Mouse (Mus musculus): Measurements from ENCODE around the gene Itga7.

GRCm38 (mm10) chr10:128919203-128919631 is 14.4 kb upstream of the Itga7 start:
- no peak for TF ChIP-seq CTCF (IDR thresholded peaks at IDR 0.05; ENCODE audit: extremely low read depth, insufficient read length, insufficient replicate concordance, low read depth, low read length)
- no peak for TF ChIP-seq POLR2A (IDR thresholded peaks at IDR 0.05; ENCODE audit: low read depth, low read length)
